Mouse (Mus musculus) heart, adult 9 months (tissue): ENCODE measurements around the gene Bcorl1.
"Not testable (repeated sequence)": the region's sequence is repeated elsewhere in the genome, so short reads cannot be mapped to it uniquely, and the experiment has no call there.

Experiments used
- DNase-seq, 2 experiments: peaks; one replicate each; pipeline ENCODE4 v3.0.0; 2022; ENCODE audit warnings: low spot score in 2 of 2

Bcorl1 gene

DNA sequence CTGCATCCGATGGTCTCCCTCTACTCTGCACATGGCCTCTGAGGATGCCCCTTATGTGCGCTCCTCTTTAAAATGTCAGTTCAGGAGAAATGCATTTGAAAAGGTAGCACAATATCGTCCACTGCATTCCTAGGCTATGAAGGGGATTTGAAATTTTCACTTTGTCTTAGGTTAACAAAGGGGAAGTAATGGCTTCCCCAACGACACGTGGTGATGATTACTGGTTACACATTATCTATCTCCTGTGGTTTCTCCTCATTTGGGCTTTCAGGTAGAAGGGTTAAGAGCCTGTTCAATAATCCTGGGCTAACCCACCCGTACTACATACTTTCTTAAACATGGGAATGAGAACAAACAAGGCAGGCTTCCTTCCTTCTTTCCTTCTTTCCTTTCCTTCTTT, 48.2 kb downstream of the Bcorl1 start:
- DNase-seq, result no peak

DNA sequence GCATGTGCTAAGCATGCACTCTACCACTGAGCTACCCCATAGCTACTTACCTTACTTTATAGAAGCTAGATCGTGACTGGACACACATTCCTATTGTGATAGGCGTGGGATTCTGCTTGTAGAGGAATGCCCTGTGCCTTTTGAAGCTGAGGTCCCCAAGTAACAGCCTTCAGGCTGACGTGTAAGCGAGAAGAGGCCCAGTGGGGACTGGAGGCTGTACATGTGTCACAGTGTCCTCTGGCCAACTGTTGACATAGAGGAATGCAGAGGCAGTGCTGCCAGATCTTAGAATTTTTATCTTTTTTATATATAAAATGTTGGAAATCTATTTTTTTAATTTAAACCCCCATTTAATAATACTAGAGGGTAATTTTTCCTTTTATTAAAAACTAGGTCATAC, 58.8 kb downstream of the Bcorl1 start:
- DNase-seq, result no peak

DNA sequence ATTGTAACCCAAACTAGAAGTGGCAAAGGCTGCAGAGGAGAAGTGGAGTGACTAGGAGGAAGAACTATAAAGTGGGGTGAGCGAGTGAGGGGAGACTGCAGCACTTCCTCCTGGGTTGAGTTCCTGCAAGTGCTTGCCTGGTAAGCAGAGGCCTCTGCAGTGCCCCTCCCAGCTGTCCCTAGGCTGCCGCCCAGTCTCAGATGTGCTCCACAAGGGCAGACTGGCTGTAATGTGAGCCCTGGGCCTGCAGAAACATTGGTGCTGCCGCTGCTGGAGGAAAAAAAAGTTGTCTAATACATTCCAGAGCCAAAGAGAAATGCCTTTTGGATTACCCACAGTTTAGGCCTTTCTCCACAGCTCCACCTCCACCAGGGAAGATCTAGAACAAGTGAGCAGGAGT, 64.0 kb downstream of the Bcorl1 start:
- peak in 1 of 2 experiments; percentile 17 for DNase-seq

DNA sequence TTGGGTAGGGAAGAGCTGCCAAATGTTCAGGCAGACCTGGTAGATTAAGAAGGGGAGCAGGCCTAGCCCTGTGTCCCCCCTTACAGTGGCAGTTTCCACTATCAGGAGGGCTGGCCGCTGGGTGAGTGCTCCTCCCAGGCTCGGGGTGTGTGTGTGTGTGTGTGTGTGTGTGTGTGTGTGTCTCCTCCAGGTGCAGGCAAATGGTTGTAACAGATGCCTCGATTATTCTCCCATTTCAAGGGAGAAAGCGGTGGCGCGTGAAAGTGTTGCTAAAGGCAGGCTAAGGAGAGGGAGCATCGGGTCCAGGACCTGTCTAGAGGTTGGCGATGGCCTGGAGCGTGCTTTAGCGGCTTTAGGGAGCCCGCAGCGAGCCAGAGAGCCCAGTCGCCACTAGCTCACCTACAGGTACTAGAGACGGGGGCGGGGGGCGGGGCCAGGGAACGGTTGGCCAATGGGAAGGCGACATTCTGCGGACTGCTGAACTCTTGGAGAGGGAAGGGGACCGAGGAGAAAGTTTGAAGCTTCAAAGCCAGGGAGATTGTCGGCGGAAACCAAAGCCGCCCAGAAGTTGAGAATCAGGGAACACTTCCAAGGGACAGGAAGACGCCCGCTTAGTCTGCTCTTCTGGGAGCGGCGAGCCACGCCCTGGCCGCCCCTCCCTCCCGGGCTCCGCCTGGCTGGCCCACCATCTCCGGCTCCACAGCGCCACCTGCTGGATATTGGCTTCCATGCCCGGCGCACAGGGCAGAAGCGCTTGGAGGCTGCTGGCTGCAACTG, 68.6 kb downstream of the Bcorl1 start:
- peak; percentile 72 to 85 for DNase-seq

DNA sequence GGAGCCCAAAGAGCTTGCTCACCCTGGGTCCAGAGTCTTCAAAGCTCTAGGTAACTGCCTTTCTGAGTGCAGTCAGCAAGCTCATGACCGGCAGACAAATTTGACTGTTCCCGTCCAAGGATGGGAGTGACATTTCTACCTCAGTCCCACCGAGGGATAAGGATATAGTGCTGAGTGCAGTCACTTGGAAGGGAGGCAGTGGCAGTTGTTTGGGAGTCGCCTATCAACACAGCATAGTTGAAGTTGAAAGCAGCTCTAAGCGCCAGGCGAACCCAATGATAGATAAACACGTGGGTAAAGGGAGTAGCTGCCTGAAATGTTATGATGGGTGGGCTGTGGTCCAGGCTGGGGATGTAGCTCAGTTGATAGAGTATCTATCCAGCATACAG, 69.2 kb downstream of the Bcorl1 start:
- no peak for DNase-seq

DNA sequence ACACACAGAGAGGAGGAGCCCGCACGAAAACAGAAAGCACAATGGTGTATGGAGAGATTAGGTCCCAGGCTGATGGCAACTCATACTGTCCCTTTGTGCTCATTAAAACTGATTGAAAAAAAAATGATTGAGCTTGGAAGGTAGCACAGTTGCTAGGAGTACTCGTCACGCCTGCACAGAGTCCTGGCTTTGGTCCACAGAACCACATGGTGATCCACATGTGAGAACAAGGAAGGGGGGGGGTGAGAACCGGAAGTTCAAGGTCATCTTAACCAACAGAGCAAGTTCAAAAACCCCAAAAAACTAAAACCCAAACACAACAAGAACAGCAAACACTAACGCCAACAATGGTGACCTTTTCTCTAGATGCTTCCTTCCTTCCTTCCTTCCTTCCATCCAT, 71.5 kb downstream of the Bcorl1 start:
- no peak for DNase-seq

DNA sequence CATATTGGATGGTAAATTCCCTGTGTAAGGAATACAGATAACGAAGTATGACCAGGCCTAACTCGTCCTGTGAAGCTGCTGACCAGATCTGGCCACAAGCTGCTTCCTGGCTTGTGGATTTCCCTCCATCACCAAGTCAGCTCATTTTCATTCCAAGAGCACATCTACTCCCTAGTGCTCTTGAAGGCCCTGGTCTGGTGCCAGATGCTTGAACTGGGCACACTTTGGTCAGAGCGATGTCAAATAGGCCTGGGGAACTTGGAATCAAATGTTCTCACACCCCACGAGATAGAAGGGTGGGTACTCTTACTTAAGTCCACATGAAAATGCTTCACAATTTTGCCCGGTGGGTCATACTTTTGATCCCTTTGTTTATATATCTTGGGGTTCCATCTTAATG, 73.1 kb downstream of the Bcorl1 start:
- no peak for DNase-seq

DNA sequence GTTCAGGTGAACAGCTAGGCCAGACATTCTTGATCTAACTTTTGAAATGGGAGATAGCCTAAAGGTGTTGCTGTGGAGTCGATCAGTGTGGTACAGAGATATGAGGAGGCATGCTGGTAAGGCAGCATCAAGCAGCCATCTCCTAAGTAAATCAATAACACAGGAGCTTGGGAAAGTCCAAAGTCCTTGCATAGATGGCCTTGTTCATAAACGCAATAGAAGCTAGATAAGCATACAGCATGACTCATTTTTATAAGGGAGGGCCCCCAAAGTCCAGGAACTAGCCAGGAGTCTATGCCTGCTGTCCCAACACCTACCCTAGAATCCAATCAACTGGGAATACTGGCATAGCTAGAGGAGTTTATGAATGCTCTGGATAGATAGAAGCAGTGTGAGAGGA, 77.3 kb downstream of the Bcorl1 start:
- no peak for DNase-seq

DNA sequence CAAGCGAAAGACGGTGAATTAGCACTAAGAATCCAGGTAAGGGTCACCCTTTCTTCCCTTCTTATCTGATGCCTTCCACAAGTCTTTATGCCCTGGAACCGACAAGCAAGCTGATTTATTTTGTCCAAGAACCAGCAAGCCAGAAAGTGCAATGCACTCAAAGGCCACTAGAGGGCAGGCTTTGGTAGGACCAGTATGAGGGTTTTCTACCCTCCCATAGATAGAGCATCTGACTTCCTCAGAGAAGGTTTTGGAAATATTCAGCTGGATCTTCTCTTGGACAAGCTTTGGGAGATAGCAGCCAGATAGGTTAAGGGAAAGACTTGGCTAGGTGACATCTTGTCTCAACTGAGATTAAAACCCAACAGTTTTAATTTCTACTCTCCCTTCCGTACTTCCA, 81.8 kb downstream of the Bcorl1 start:
- DNase-seq, result peak in 1 of 2 experiments; percentile 68

DNA sequence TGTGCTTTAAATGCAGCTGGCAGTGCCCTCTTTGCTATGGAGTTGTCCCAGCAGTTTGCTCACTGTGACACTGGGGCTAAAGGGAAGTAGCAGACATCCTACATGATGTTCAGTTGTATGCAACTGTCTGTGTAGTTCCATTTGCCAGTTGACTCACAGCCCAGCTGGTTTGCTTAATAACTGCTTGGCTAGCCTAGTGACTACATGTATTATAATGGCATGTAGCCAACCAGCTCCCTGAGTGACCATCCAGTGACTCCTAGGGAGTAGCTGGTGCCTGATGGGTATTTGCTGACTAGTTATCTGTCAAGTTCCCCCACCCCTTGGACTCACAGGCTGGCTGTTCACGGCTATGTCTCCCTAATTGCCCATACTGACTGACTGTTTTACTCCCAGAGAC, 82.5 kb downstream of the Bcorl1 start:
- DNase-seq, result no peak

DNA sequence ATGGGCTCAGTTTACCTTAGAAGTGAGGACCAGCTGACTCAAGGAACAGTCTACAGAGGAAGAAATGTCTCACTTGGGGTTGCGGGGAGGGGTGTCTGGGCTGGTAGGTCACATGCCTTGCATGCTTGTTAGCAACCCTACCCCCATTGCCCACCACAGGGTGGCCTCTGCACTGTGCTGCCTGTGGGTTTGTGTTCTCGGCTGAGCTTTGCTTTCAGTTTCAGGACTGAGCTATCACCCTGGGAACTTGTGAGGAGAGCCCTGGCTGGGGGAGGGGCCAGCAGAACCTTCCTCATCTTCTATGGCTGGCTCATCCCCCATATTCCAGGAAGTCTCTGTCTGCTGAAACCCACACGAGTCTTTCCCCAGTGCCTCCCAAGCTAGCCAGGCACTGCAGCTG, 83.4 kb downstream of the Bcorl1 start:
- peak; percentile 60 to 64 for DNase-seq

DNA sequence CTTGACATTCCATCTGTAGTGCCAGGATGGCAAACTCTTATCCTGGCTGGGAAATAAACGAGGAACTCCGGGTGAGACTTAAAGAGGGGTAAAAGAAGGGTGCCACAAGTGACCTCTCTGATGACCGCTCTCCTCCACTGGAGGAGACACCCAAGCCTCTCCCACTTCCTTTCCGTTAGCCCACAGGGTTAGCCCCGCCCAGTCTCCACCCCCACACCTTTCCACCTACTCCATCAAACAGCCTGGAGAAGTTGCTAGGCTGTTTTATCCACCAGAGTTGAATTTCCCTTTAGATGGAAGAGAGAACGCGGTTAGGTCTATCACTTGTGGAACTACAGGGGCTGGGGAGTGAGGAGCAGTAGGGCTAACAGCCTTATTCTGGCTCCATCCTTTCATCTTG, 84.1 kb downstream of the Bcorl1 start:
- DNase-seq, result no peak

DNA sequence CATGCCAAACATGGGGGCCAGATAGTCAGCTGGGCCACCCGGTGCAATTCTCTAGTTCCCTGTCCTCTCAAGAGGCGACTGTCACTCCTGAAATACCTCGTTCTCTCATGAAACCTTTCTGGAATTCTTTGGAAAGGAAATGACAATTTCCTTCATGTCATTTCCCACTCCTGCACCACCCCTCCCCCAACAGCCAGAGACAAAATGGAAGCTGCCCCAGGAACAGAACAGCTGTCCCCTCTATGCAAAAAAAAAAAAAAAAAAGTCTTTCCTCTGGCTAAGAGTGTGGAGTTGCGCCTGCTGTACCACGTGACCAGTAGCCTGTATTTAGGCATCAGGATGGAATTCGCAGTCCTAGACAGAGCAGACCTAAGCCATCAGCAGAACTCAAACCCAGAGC, 87.1 kb downstream of the Bcorl1 start:
- DNase-seq, result peak; percentile 49 to 61

DNA sequence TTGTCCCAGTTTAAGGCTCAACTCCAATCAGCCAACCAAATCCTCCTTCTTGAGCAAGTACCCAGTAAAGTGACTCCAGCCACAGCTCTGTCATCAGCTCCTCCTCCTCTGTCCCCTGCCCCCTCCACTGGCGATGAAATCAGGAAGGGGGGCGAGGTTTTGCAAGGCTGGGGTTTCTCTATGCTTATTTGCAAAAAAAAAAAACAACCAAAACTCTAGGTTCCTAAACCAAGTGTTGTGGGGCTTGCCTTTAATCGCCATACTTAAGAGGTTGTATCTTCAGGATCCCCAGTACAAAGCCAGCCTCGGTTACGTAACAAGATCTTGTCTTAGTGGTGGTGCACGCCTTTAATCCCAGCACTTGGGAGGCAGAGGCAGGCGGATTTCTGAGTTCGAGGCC, 87.5 kb downstream of the Bcorl1 start:
- DNase-seq, result no peak

DNA sequence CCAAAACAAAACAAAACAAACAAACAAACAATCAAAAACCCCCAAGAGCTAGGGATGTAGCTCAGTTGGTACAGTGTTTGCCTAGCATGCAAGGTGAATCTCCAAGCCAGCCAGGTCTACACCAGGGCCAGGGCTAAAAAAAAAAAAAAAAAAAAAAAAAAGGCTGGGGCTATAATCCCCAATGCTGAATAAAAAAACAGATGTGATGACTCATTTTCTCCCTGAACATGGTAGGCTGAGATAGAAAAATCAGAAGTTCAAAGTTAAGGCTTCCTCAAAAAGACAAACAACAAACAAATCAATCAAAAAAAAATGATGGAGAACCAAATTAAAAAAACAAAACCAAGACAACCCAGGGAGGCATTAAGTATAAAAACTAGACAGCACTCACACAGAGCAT, 87.9 kb downstream of the Bcorl1 start:
- DNase-seq, result no peak

DNA sequence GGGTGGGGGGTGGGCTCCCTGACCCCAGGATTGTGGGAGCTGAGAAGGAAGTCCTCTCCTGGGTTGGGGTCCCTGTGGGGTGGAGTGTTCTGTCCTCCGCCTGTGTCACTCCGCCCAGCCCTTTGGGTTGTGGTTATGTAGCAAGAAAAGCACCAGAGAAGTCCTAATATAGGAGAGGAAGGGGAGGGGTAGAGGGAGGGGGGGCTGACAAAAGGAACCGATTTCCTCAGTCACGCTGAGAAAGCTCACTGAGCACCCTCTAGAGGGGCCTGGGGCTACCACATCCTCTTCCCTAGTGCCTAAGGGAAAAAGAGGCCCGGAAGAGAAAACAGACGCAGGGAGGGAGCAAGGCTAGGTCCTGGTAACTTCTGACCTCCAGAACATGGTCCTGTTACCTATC, 88.4 kb downstream of the Bcorl1 start:
- DNase-seq, result no peak

DNA sequence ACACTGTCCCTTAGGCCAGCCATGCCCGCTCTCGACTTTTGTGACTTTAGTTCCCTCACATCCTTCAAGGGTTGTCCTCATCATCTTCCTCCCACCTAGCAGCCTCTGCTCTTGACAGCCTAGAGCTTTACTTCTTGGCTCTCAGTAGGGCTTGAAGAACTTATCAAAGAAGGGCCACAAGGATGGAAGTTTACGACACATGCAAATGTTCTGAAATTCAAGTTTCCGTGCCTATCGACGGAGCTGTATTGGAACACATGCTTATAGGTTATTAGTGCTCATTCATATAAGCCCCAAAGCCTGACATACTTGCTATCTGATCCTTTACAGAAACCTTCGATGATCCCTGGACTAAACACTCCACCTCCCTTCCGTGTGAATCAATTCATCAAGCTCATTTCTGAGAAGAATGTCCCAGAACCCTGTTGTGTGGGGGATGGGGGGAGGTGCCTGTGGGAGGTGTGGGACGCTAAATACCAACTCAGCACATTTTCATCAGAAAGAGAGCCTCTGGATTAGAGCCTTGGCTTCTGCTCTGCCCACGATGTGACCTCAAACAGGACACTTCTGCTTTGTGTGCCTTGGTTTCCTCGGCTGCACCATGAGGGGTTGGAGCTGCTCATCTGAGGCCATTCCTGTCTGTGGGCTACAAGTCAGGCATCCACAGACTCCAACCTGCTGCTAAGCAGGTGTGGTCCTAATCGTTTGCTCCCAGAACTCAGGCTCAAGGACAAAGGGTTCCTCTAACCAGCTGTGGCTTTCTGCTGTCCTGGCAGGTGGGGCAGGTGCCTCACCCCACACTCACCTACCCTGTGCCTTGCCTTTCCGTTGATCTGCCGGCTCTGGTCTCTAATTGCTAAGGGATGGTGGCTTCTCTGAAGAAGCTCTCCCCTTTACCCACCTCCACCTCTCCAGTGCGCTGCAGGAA, 91.7 kb downstream of the Bcorl1 start:
- no peak for DNase-seq

DNA sequence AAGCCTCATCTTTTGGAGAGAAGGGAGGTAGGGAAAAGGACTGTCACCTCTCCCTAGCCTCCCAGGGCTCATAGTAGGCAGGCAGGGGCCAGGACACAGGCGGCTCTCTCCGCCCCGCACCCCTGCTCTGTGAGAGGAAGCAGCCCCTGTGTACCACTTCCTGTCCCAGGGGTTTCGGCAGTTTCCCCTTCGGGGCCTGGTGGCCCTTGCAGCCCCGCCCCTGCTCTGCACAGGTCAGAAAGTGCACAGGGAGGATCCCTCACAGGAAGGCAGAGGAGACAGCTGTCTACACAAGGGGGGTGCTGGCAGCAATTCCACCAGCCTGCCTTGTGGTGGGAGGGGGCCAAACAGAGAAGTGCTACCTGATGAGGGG, 92.4 kb downstream of the Bcorl1 start:
- DNase-seq, result no peak

DNA sequence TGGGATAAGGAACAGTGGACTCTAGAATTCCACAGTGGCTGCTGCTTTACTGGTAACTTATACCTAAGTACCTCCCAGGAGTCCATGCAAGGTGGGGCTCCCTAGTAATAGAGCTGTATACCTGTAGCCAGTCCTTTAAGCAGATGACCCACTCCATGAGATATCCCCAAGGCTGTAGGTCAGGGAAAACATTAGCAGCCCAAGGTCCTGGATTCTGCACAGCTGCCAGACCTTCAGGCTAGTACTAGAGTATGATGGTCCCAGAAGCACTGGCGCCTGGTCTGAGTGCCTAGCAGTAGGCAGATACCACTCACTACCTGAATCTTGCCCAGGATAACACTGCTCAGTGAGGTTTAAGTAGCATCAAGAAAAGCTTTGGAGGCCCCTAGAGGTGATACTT, 93.1 kb downstream of the Bcorl1 start:
- no peak for DNase-seq

DNA sequence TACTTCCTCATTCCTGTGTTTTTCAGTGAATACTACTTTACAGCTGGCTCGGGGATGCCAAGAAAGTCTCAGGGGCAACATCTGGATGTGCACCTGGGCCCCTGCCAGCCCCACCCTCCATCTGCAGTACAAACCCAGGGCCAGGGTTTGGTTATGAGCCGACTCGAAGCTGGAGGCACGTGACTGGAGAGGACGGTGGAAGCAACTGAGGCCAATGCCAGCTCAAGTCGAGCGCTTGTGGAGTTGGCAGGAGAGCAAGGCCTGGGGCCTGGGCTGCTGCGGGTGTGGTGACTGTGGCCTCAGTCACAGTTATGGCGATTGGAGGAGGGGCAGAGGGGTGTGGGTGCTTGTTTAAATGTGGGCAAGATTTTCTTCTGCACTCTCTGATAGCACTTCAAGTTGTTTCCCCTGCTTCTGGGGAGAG, 94.3 kb downstream of the Bcorl1 start:
- DNase-seq, result no peak

DNA sequence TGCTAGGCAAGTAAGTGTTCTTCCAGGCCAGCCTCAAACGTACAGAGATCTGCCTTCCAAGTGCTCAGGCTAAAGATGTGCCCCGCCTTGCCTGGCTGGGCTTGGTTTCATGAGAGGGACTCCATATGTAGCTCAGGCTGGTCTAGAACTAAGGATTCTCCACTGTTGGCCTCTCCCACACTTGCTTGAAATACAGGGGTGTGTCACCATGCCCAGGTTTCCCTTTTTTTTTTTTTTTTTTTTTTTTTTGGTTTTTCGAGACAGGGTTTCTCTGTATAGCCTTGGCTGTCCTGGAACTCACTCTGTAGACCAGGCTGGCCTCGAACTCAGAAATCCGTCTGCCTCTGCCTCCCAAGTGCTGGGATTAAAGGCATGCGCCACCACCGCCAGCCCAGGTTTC, 94.9 kb downstream of the Bcorl1 start:
- not testable (repeated sequence) for DNase-seq

DNA sequence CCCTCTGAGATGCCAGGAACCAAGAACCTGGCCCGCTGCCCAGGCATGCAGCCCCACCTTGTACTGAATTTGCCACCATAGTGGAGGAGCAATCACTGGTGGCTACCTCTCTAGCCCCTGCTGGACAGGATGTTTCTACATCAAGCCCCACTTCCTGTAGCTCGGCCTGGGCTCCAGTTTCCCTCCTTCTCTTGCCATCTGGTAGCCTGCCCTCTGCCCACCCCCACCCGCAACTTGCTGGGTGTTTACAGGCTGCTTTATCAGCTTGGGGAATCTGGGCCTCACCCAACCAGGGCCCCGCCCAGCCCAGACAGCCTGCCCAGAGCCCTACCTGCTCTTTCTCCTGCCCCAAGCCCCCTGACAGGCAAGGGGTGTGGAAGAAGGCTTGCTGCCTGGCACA, 97.9 kb downstream of the Bcorl1 start:
- DNase-seq, result no peak

DNA sequence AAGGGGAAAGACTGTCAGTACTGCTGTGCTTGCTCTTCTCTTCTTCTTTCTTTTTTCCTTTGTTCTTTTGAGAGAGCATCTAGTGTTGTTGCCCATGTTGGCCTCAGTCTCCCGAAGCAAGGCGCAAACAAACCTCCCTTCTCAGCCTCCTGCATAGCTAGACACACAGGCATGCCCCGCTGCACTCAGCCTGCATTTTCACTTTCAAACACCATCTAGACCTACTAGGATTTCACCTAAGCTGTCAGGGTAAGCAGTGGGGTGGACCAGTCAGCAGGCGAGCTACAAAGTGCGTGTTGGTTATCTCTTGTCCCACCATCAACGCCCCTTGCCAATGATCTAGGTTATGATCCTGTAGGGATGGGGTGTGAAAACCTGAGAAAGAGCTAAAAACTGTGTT, 100.4 kb downstream of the Bcorl1 start:
- DNase-seq, result no peak
